Mouse (Mus musculus) neural tube, embryonic 11.5 days (tissue): ENCODE results near the gene Ddx1. TPM values are rescaled to one million over a fixed set of nuclear protein-coding genes. Genes with fewer than 3 reads are reported as not detected.

Experiments
- ATAC-seq: fragments of 200-750 bp; cut with Nextera tagmentation; 2 replicates; pipeline ENCODE4 v1.8.0; 2017; ENCODE audit warnings: moderate number of reproducible peaks, mild to moderate bottlenecking, moderate TSS enrichment, moderate library complexity; ENCODE audit not compliant: insufficient read depth, low FRiP score, low TSS enrichment
- DNase-seq: peaks from one replicate; pipeline ENCODE4 v3.0.0-alpha.2; 2015; ENCODE audit warnings: low spot score
- H3K27ac ChIP-seq: fragments of 300-500 bp; sonication (generic); 2 replicates; pipeline ENCODE4 v1.5.1; 2014; ENCODE audit warnings: low read depth, mild to moderate bottlenecking, low read length
- H3K27me3 ChIP-seq: fragments of 300-500 bp; sonication (generic); 2 replicates; pipeline ENCODE4 v1.6.1; 2014; ENCODE audit warnings: mild to moderate bottlenecking, low read length, mixed read lengths; ENCODE audit not compliant: control insufficient read depth, insufficient read depth
- H3K36me3 ChIP-seq: fragments of 300-500 bp; sonication (generic); 2 replicates; pipeline ENCODE4 v1.6.1; 2014; ENCODE audit warnings: mild to moderate bottlenecking, low read length, moderate library complexity, mixed read lengths; ENCODE audit not compliant: control insufficient read depth, insufficient read depth
- H3K4me1 ChIP-seq: fragments of 300-500 bp; sonication (generic); 2 replicates; pipeline ENCODE4 v1.6.1; 2014; ENCODE audit warnings: low read length, mixed read lengths; ENCODE audit not compliant: control insufficient read depth, insufficient read depth
- H3K4me2 ChIP-seq: fragments of 300-500 bp; sonication (generic); 2 replicates; pipeline ENCODE4 v1.6.1; 2014; ENCODE audit warnings: low read depth, mild to moderate bottlenecking, moderate library complexity
- H3K4me3 ChIP-seq: fragments of 300-500 bp; sonication (generic); 2 replicates; pipeline ENCODE4 v1.5.1; 2014; ENCODE audit warnings: low read depth, low read length
- H3K9ac ChIP-seq: fragments of 300-500 bp; sonication (generic); 2 replicates; pipeline ENCODE4 v1.6.1; 2014; ENCODE audit warnings: mild to moderate bottlenecking, low read length
- H3K9me3 ChIP-seq: fragments of 300-500 bp; sonication (generic); 2 replicates; pipeline ENCODE4 v1.6.1; 2016; ENCODE audit warnings: low read length; ENCODE audit not compliant: control insufficient read depth
- WGBS: fragments of 180-500 bp; shearing (Covaris S2); extraction: QIAGEN DNeasy Blood & Tissue Kit; methylation state at CpG from one replicate; pipeline ENCODE4 v1.1.7; 2014; 5-methylcytosine and 5-hydroxymethylcytosine counted together
- polyA plus RNA-seq: library from polyadenylated mRNA; unstranded; fragments of >200 nt; fragmentation: Nextera tagmentation; extraction: Ambion mirVana; gene quantifications from 2 replicates; pipeline ENCODE4 v1.2.1, GENCODE M21; 2014

The Ddx1 gene
- polyA plus RNA-seq = 209 and 215 TPM in 2 replicates

- Histone ChIP-seq H3K27ac (peak within 1 kb of the TSS; percentile 17), H3K9me3 (no peaks in the 10 kb centered on the region), H3K9ac (peak within 1 kb of the TSS; percentile 98), H3K4me1 (no peaks in the 10 kb centered on the region), H3K4me2 (peak within 1 kb of the TSS; percentile 48), H3K36me3 (no peaks in the 10 kb centered on the region), H3K27me3 (no peaks in the 10 kb centered on the region), H3K4me3 (peak within 1 kb of the TSS; percentile 89)
- WGBS = 3% methylated on average over 59 of the region's 59 CpGs
- DNase-seq = peak; percentile 88
- peak; percentile 94 for ATAC-seq
These were observed at the start of gene Ddx1 for GRCm38 (mm10) chr12:13248691-13249572. TSS of gene Ddx1 (minus strand) at chr12:13249213.

DNA sequence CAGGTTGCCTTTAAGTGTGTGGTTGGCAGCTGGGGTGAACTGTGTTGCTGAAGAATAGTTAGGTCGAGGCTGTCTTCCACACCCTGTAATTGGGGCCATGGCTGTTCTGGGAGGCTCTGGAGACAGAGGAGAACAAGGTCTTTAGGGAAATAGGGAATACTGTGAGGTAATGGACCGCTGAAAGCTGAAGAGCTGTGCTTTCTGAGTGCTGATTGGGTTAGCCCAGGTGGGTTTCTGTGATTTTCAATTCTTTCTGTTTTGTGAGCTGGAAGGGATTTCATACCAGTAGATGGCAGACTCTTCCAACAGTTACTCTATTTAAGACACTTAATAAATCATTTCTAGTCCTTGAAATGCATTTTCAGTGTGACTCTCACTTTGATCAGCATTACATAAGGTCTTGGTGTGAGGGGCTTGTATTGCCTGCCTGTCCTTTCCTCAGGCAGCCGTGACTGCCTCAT, 44.4 kb upstream of the Ddx1 start:
- Histone ChIP-seq H3K36me3 (no peaks in the 10 kb centered on the region; the same call in 1 of the 2 replicates), H3K4me3 (no peak overlapping the region), H3K4me2 (no peak overlapping the region), H3K9me3 (no peaks in the 10 kb centered on the region), H3K4me1 (no peaks in the 10 kb centered on the region), H3K27ac (no peak overlapping the region), H3K27me3 (no peaks in the 10 kb centered on the region), H3K9ac (no peak overlapping the region)
- ATAC-seq = no peak
- 55% methylated on average over 3 of the region's 3 CpGs for WGBS
- DNase-seq = peak; percentile 17

DNA sequence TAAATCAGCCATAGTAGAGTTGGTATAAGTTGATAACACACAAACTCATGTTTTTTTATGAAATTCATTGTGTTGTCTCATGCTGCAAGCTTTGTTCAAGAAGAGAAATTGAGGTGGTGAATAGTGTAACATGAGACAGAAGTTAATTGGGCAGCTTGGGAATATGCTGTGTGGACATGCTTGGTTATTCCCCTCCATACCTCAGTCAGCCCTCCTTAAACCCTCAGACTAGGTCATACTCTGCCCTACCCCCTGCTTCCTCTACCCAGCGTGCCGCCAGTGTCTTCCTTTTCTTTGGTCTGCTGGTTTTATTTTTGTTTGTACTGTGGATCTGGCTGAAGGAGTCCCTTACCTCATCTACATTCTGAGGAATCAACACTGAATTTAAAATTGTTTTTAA, 42.4 kb upstream of the Ddx1 start:
- 95% methylated on average over 2 of the region's 2 CpGs for WGBS
- Histone ChIP-seq H3K4me1 (no peaks in the 10 kb centered on the region), H3K4me3 (no peak overlapping the region)

GRCm38 (mm10) chr12:13269570-13270390, 20.8 kb upstream of the Ddx1 start:
- H3K9me3 ChIP-seq = no peaks in the 10 kb centered on the region
- 0 out of 2 replicates have a peak, but pooled peaks have one; percentile 22 for ATAC-seq
- no peak overlapping the region for H3K27ac ChIP-seq
- H3K4me2 ChIP-seq = peak overlapping the region; percentile 56
- no peaks in the 10 kb centered on the region for H3K4me1 ChIP-seq
- no peaks in the 10 kb centered on the region for H3K36me3 ChIP-seq
- peak overlapping the region; percentile 74 for H3K9ac ChIP-seq
- DNase-seq = no peak
- no peaks in the 10 kb centered on the region for H3K27me3 ChIP-seq
- H3K4me3 ChIP-seq = peak overlapping the region; percentile 88
- WGBS = 52% methylated on average over 16 of the region's 16 CpGs

More for the DNA sequence above, 42.4 kb upstream of the Ddx1 start:
- Histone ChIP-seq H3K27ac (no peak overlapping the region), H3K27me3 (no peaks in the 10 kb centered on the region), H3K4me2 (no peak overlapping the region), H3K9me3 (no peaks in the 10 kb centered on the region), H3K36me3 (no peaks in the 10 kb centered on the region; the same call in 1 of the 2 replicates), H3K9ac (no peak overlapping the region)
- DNase-seq = no peak
- ATAC-seq = no peak

DNA sequence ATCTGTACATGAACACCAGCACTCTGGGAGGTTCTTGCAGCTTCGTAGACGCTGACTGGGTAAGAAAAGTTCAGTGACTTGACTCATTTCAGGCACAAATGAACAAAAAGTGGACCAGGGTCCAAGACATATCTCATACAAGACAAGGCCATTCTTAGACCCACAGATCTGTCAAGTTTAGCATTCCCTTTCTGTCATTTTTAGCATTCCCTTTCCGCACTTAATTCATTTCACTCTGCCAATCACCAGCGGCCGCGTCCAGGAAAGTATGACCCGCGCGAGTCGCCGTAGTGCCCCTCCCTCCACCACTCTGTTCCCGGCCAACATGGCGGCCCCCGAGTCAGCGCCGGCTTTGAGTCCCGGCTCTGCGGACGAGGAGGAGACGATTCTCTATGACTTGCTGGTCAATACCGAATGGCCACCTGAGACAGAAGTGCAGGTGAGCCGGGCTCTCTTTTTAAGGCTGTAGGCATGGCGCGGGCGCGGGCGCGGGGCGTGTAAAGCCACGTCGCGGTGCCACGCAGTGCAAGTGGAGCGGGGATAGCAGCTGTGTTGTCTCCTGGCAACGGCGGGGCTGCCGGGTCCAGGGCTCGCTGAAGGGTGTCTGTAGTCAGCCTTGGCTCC, 19.9 kb upstream of the Ddx1 start, which contains the start of gene Nbas:
Gene Nbas (plus strand): TSS at position 308 of the 624 bp plus-strand sequence.
- H3K36me3 ChIP-seq = no peaks in the 10 kb centered on the region
- no peaks in the 10 kb centered on the region for H3K4me1 ChIP-seq
- no peak within 1 kb of the TSS for H3K27ac ChIP-seq
- H3K9me3 ChIP-seq = no peaks in the 10 kb centered on the region
- no peaks in the 10 kb centered on the region for H3K27me3 ChIP-seq
- ATAC-seq = peak; percentile 93
- 4% methylated on average over 38 of the region's 38 CpGs for WGBS
- peak within 1 kb of the TSS; percentile 88 for H3K4me3 ChIP-seq
- peak; percentile 84 for DNase-seq
- peak within 1 kb of the TSS; percentile 56 for H3K4me2 ChIP-seq
- H3K9ac ChIP-seq = peak within 1 kb of the TSS; percentile 74

- peak overlapping the region; percentile 88; the same call in 1 of the 2 replicates for H3K4me3 ChIP-seq
- no peaks in the 10 kb centered on the region for H3K4me1 ChIP-seq
- no peaks in the 10 kb centered on the region for H3K27me3 ChIP-seq
- H3K27ac ChIP-seq = no peak overlapping the region
- whole genome bisulfite sequencing = 49% methylated on average over 3 of the region's 3 CpGs
- H3K4me2 ChIP-seq = peak overlapping the region; percentile 5; the same call in 1 of the 2 replicates
- no peak overlapping the region for H3K9ac ChIP-seq
- DNase-seq (no peak), ATAC-seq (peak; percentile 18; the same call in 1 of the 2 replicates)
- H3K36me3 ChIP-seq = no peaks in the 10 kb centered on the region
- no peaks in the 10 kb centered on the region for H3K9me3 ChIP-seq
These were observed 19.4 kb upstream of the Ddx1 start for GRCm38 (mm10) chr12:13268412-13268811.

GRCm38 (mm10) chr12:13255701-13256100, 6.7 kb upstream of the Ddx1 start:
- no peak overlapping the region for H3K9ac ChIP-seq
- ATAC-seq (peak; percentile 41; the same call in 1 of the 2 replicates), DNase-seq (no peak)
- H3K36me3 ChIP-seq = no peaks in the 10 kb centered on the region
- H3K4me1 ChIP-seq = no peaks in the 10 kb centered on the region
- no peaks in the 10 kb centered on the region for H3K9me3 ChIP-seq
- H3K4me2 ChIP-seq = no peak overlapping the region
- no peak overlapping the region for H3K4me3 ChIP-seq
- H3K27ac ChIP-seq = no peak overlapping the region
- H3K27me3 ChIP-seq = no peaks in the 10 kb centered on the region
- WGBS = 32% methylated on average over 2 of the region's 2 CpGs

DNA sequence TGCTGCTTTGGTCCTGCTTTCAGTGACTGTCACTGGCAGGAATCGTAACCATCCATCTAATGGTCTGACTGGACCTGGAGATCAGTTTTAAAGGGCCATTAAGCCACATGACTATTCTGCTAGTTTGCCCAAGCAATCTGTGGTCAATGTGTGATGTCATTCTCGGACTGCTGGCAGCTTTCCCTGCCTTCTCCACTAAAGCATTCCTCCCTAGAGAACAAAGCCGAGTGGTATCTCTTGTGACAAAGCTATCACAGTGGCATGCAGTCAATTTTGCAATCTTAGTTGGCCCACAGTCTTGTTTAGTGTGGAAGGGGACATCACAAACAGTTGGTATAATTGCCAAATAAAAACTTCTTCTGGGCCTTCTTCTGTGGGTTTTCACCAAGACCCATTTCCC, 6.1 kb upstream of the Ddx1 start:
- no peak overlapping the region for H3K27ac ChIP-seq
- WGBS = 35% methylated on average over 3 of the region's 3 CpGs

More for the DNA sequence above, 6.1 kb upstream of the Ddx1 start:
- Histone ChIP-seq H3K4me2 (no peak overlapping the region), H3K9me3 (no peaks in the 10 kb centered on the region), H3K27me3 (no peaks in the 10 kb centered on the region), H3K4me3 (no peak overlapping the region), H3K36me3 (no peaks in the 10 kb centered on the region), H3K4me1 (no peaks in the 10 kb centered on the region), H3K9ac (no peak overlapping the region)
- DNase-seq (no peak), ATAC-seq (no peak)
